Mouse (Mus musculus): ENCODE measurements at regions not wholly inside any gene's neighbourhood (a gene's known extent, or its start where the extent isn't known, plus 50 kb on each side); places are given as distances from the start of the nearest gene placed in this dataset.
A peak's percentile ranks its signal among the peaks of the same experiment; 100 is the strongest.

- 66% methylated on average over 5 of the region's 5 CpGs for WGBS
Observed at GRCm38 (mm10) chr17:22795213-22795612, 71.7 kb downstream of the Zfp945 start.

GRCm38 (mm10) chr17:22784481-22784880, 82.5 kb downstream of the Zfp945 start:
- Histone ChIP-seq H3K4me3 (no peak overlapping the region), H3K4me1 (no peaks in the 10 kb centered on the region), H3K9ac (replicated peaks) (no peak overlapping the region), H3K9me3 (peaks cover 74% of the 10 kb centered on the region), H3K4me2 (replicated peaks) (no peak overlapping the region), H3K27me3 (no peaks in the 10 kb centered on the region), H3K36me3 (peaks cover 55% of the 10 kb centered on the region), H3K27ac (replicated peaks) (no peak overlapping the region)
- ATAC-seq (replicated peaks), result no peak
- 92% methylated on average over 2 of the region's 2 CpGs for WGBS

More at GRCm38 (mm10) chr17:22795213-22795612, 71.7 kb downstream of the Zfp945 start:
- Histone ChIP-seq H3K27me3 (no peaks in the 10 kb centered on the region), H3K4me3 (no peak overlapping the region), H3K27ac (replicated peaks) (no peak overlapping the region), H3K36me3 (peaks cover 58% of the 10 kb centered on the region), H3K4me1 (no peaks in the 10 kb centered on the region), H3K4me2 (replicated peaks) (no peak overlapping the region), H3K9ac (replicated peaks) (no peak overlapping the region), H3K9me3 (peaks cover 53% of the 10 kb centered on the region)
- no peak for ATAC-seq (replicated peaks)

GRCm38 (mm10) chr17:22745736-22746135, 121.2 kb downstream of the Zfp945 start:
- no peak overlapping the region for H3K4me3 ChIP-seq
- H3K4me1 ChIP-seq, result no peaks in the 10 kb centered on the region
- H3K9ac ChIP-seq (replicated peaks), result no peak overlapping the region
- ATAC-seq (replicated peaks), result no peak
- 49% methylated on average over 7 of the region's 7 CpGs for WGBS
- H3K27ac ChIP-seq (replicated peaks), result no peak overlapping the region
- no peaks in the 10 kb centered on the region for H3K9me3 ChIP-seq
- H3K4me2 ChIP-seq (replicated peaks), result no peak overlapping the region
- H3K27me3 ChIP-seq, result no peaks in the 10 kb centered on the region
- H3K36me3 ChIP-seq, result no peaks in the 10 kb centered on the region

GRCm38 (mm10) chr17:22739581-22740178, 127.3 kb downstream of the Zfp945 start:
- ATAC-seq (replicated peaks), result peak; percentile 92
- no peaks in the 10 kb centered on the region for H3K9me3 ChIP-seq
- peak overlapping the region; percentile 68 for H3K4me3 ChIP-seq
- WGBS, result 0% methylated on average over 25 of the region's 25 CpGs
- H3K9ac ChIP-seq (replicated peaks), result peak overlapping the region; percentile 68
- H3K4me2 ChIP-seq (replicated peaks), result peak overlapping the region; percentile 54
- peaks cover 13% of the 10 kb centered on the region; the same call in 1 of the 2 replicates for H3K36me3 ChIP-seq
- H3K27me3 ChIP-seq, result no peaks in the 10 kb centered on the region
- H3K27ac ChIP-seq (replicated peaks), result peak overlapping the region; percentile 88
- peaks cover 9% of the 10 kb centered on the region; the same call in 1 of the 2 replicates for H3K4me1 ChIP-seq

- 0 out of 2 replicates have a peak, but pooled peaks cover 3% of the 10 kb centered on the region for H3K9me3 ChIP-seq
- H3K4me1 ChIP-seq, result peaks cover 9% of the 10 kb centered on the region; the same call in 1 of the 2 replicates
- H3K4me2 ChIP-seq (replicated peaks), result peak overlapping the region; percentile 54
- peak overlapping the region; percentile 88 for H3K27ac ChIP-seq (replicated peaks)
- H3K4me3 ChIP-seq, result peak overlapping the region; percentile 68
- H3K36me3 ChIP-seq, result peaks cover 13% of the 10 kb centered on the region; the same call in 1 of the 2 replicates
- peak overlapping the region; percentile 68 for H3K9ac ChIP-seq (replicated peaks)
- peak; percentile 17; the same call in 1 of the 2 replicates for ATAC-seq (replicated peaks)
- H3K27me3 ChIP-seq, result no peaks in the 10 kb centered on the region
- WGBS, result 9% methylated on average over 12 of the region's 12 CpGs
Observed at GRCm38 (mm10) chr17:22739173-22739572, 127.8 kb downstream of the Zfp945 start.

- Histone ChIP-seq H3K27ac (replicated peaks) (no peak overlapping the region), H3K9me3 (peaks cover 21% of the 10 kb centered on the region; the same call in 1 of the 2 replicates), H3K4me2 (replicated peaks) (no peak overlapping the region), H3K9ac (replicated peaks) (no peak overlapping the region), H3K4me1 (peaks cover 9% of the 10 kb centered on the region; the same call in 1 of the 2 replicates), H3K27me3 (no peaks in the 10 kb centered on the region), H3K4me3 (no peak overlapping the region), H3K36me3 (peaks cover 17% of the 10 kb centered on the region; the same call in 1 of the 2 replicates)
- no peak for ATAC-seq (replicated peaks)
- WGBS, result 97% methylated on average over 4 of the region's 4 CpGs
Observed at GRCm38 (mm10) chr17:22736360-22736759, 130.6 kb downstream of the Zfp945 start.
